Mouse (Mus musculus) CH12.LX (cell line): Measurements from ENCODE around the gene Gm5142.

Experiments
- POLR2A ChIP-seq: IDR thresholded peaks from 2 replicates; pipeline ENCODE4 v1.6.1; 2011; ENCODE audit warnings: low read depth, mild to moderate bottlenecking, improper control_type of control experiment, low read length
- ZC3H11A ChIP-seq: IDR thresholded peaks from 2 replicates; pipeline ENCODE4 v1.6.1; 2012; ENCODE audit warnings: low read depth, mild to moderate bottlenecking, inconsistent platforms, low read length, improper control_type of control experiment

DNA sequence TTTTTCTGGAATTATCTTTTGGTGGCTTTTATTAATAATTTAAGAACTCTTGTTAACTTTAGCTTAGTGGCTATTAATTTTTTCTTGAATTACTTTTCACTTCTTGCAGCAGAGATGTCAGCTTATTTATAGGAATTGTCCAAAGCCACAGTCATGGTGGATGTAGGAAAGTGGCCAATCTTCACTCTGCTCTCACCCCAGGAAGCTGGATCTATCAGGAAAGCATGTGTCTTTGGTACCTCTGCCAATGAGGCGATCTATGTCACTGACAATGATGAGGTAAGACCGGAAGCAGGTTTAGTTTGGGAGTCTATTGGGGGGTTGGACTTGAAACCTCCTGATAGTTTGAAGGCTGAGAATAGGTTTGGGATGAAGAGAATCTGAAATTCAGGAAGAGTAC is 31.3 kb upstream of the Gm5142 start:
- TF ChIP-seq ZC3H11A (no peak), POLR2A (no peak)
